Mouse (Mus musculus) thymus, adult 2 months (tissue): Measurements from ENCODE around the gene Xndc1.

ENCODE experiments used
- CTCF ChIP-seq: fragments of 200-500 bp; IDR thresholded peaks from 2 replicates; pipeline ENCODE4 v1.5.1; 2012; ENCODE audit warnings: mild to moderate bottlenecking, control low read depth, low read length, moderate library complexity, borderline replicate concordance; ENCODE audit not compliant: control insufficient read depth, poor library complexity, insufficient read depth; ENCODE audit errors: extremely low read depth
- POLR2A ChIP-seq: fragments of 200-500 bp; IDR thresholded peaks from 2 replicates; pipeline ENCODE4 v1.6.1; 2012; ENCODE audit warnings: mild to moderate bottlenecking, low read length, control low read depth, moderate library complexity; ENCODE audit not compliant: control insufficient read depth, poor library complexity, insufficient read depth; ENCODE audit errors: extremely low read depth

GRCm38 (mm10) chr7:102108206-102108605 is 42.9 kb downstream of the Xndc1 start:
- TF ChIP-seq POLR2A (no peak), CTCF (no peak)
